Mouse (Mus musculus) midbrain, embryonic 14.5 days (tissue): ENCODE measurements around the gene 0610009B22Rik. TPM values are rescaled to one million over a fixed set of nuclear protein-coding genes. Genes with fewer than 3 reads are reported as not detected.

ENCODE experiments used
- ATAC-seq: fragments of 200-750 bp; cut with Nextera tagmentation; 2 replicates; pipeline ENCODE4 v1.8.0; 2017; ENCODE audit warnings: moderate number of reproducible peaks, moderate library complexity; ENCODE audit not compliant: low FRiP score, low TSS enrichment
- DNase-seq: peaks from one replicate; pipeline ENCODE4 v3.0.0-alpha.2; 2015
- H3K27ac ChIP-seq: fragments of 300-500 bp; sonication (generic); replicated peaks from 2 replicates; pipeline ENCODE4 v1.5.1; 2014; ENCODE audit warnings: mild to moderate bottlenecking, low read depth, low read length, moderate library complexity
- H3K27me3 ChIP-seq: fragments of 300-500 bp; sonication (generic); 2 replicates; pipeline ENCODE4 v1.6.1; 2014; ENCODE audit warnings: low read length, control low read depth, mixed read lengths; ENCODE audit not compliant: control insufficient read depth, insufficient read depth
- H3K36me3 ChIP-seq: fragments of 300-500 bp; sonication (generic); 2 replicates; pipeline ENCODE4 v1.6.1; 2014; ENCODE audit warnings: low read length, control low read depth; ENCODE audit not compliant: control insufficient read depth, insufficient read depth
- H3K4me1 ChIP-seq: fragments of 300-500 bp; sonication (generic); 2 replicates; pipeline ENCODE4 v1.6.1; 2014; ENCODE audit warnings: mild to moderate bottlenecking, antibody characterized with exemption, low read length, control low read depth; ENCODE audit not compliant: control insufficient read depth, insufficient read depth
- H3K4me2 ChIP-seq: fragments of 300-500 bp; sonication (generic); 2 replicates; pipeline ENCODE4 v1.6.1; 2014; ENCODE audit warnings: mild to moderate bottlenecking, low read length, moderate library complexity
- H3K4me3 ChIP-seq: fragments of 300-500 bp; sonication (generic); replicated peaks from 2 replicates; pipeline ENCODE4 v1.5.1; 2014; ENCODE audit warnings: low read depth, low read length
- H3K9ac ChIP-seq: fragments of 300-500 bp; sonication (generic); replicated peaks from 2 replicates; pipeline ENCODE4 v1.6.1; 2014; ENCODE audit warnings: mild to moderate bottlenecking, low read length, moderate library complexity
- H3K9me3 ChIP-seq: fragments of 300-500 bp; sonication (generic); 2 replicates; pipeline ENCODE4 v1.6.1; 2016; ENCODE audit warnings: low read length, control low read depth, mixed read lengths; ENCODE audit not compliant: control insufficient read depth
- WGBS: fragments of 180-500 bp; shearing (Covaris S2); extraction: QIAGEN DNeasy Blood & Tissue Kit; methylation state at CpG from one replicate; pipeline ENCODE4 v1.1.7; 2014; 5-methylcytosine and 5-hydroxymethylcytosine counted together
- polyA plus RNA-seq: library from polyadenylated mRNA; unstranded; fragments of >200 nt; fragmentation: Nextera tagmentation; extraction: Ambion mirVana; gene quantifications from 2 replicates; pipeline ENCODE4 v1.2.1, GENCODE M21; 2014

0610009B22Rik gene
- polyA plus RNA-seq, 1 experiment from 2014 or later, result 116 TPM

- no peak for DNase-seq
- 4% methylated on average over 17 of the region's 17 CpGs for WGBS
- Histone ChIP-seq H3K27me3 (peaks cover 3% of the 10 kb centered on the region; the same call in 1 of the 2 replicates), H3K9ac (no peak overlapping the region; the same call in 1 of the 2 replicates), H3K4me3 (no peak overlapping the region), H3K9me3 (no peaks in the 10 kb centered on the region), H3K4me2 (peak overlapping the region; percentile 17; the same call in 1 of the 2 replicates), H3K4me1 (peaks cover 12% of the 10 kb centered on the region), H3K27ac (no peak overlapping the region), H3K36me3 (no peaks in the 10 kb centered on the region)
- ATAC-seq, result no peak
Observed at GRCm38 (mm10) chr11:51637971-51638414, 50.7 kb downstream of the 0610009B22Rik start.

GRCm38 (mm10) chr11:51636323-51636684 lies 52.4 kb downstream of the 0610009B22Rik start:
- H3K4me2 ChIP-seq, result peak overlapping the region; percentile 86
- H3K36me3 ChIP-seq, result no peaks in the 10 kb centered on the region
- no peak; the same call in 1 of the 2 replicates for ATAC-seq
- peak; percentile 82 for DNase-seq
- peak overlapping the region; percentile 69 for H3K9ac ChIP-seq
- peaks cover 3% of the 10 kb centered on the region; the same call in 1 of the 2 replicates for H3K27me3 ChIP-seq
- no peaks in the 10 kb centered on the region for H3K9me3 ChIP-seq
- peaks cover 12% of the 10 kb centered on the region for H3K4me1 ChIP-seq
- 3% methylated on average over 6 of the region's 6 CpGs for WGBS
- peak overlapping the region; percentile 74 for H3K4me3 ChIP-seq
- peak overlapping the region; percentile 80 for H3K27ac ChIP-seq

- peak; percentile 91 for ATAC-seq
- no peaks in the 10 kb centered on the region for H3K36me3 ChIP-seq
- H3K27ac ChIP-seq, result peak within 1 kb of the TSS; percentile 80
- H3K27me3 ChIP-seq, result peaks cover 3% of the 10 kb centered on the region; the same call in 1 of the 2 replicates
- peak; percentile 96 for DNase-seq
- H3K4me1 ChIP-seq, result peaks cover 12% of the 10 kb centered on the region
- no peaks in the 10 kb centered on the region for H3K9me3 ChIP-seq
- peak within 1 kb of the TSS; percentile 69 for H3K9ac ChIP-seq
- H3K4me3 ChIP-seq, result peak within 1 kb of the TSS; percentile 74
- under 1% methylated on average over 61 of the region's 61 CpGs for WGBS
- peak within 1 kb of the TSS; percentile 86 for H3K4me2 ChIP-seq
Observed at GRCm38 (mm10) chr11:51635525-51636322, 53.0 kb downstream of the 0610009B22Rik start, which contains the start of gene Rmnd5b. TSS of gene Rmnd5b (minus strand) at chr11:51635896.

Other genes starting within 250 kb of the 0610009B22Rik start
- gene Phykpl, start 104.1 kb downstream of the 0610009B22Rik start, polyA plus RNA-seq, result 8.7 and 12.5 TPM in 2 replicates
- 489 and 530 TPM in 2 replicates for gene Hnrnpab, start 82.0 kb downstream of the 0610009B22Rik start, polyA plus RNA-seq
- 107 and 115 TPM in 2 replicates for gene Nhp2, start 69.1 kb downstream of the 0610009B22Rik start, polyA plus RNA-seq
- 79.2 and 87.7 TPM in 2 replicates for gene Rmnd5b, start 53.0 kb downstream of the 0610009B22Rik start, polyA plus RNA-seq
- gene N4bp3, start 38.0 kb downstream of the 0610009B22Rik start, polyA plus RNA-seq, result 11.6 and 15.2 TPM in 2 replicates
- gene D930048N14Rik, start 37.9 kb downstream of the 0610009B22Rik start, polyA plus RNA-seq, result 0.85 and 1.00 TPM in 2 replicates
- gene Sec24a, start 74.8 kb upstream of the 0610009B22Rik start, polyA plus RNA-seq, result 15.0 and 16.9 TPM in 2 replicates
- 188 and 211 TPM in 2 replicates for gene Sar1b, start 74.8 kb upstream of the 0610009B22Rik start, polyA plus RNA-seq
- 0.28 and 0.30 TPM in 2 replicates for gene Jade2, start 168.8 kb upstream of the 0610009B22Rik start, polyA plus RNA-seq